Mouse (Mus musculus): ENCODE measurements around the gene Vkorc1l1.

- no peak for TF ChIP-seq POLR2A (IDR thresholded peaks at IDR 0.05; ENCODE audit: low read depth, low read length)
- TF ChIP-seq CTCF (conservative IDR thresholded peaks at IDR 0.05; ENCODE audit: insufficient read depth, insufficient read length, low read depth, low read length): no peak
Observed at GRCm38 (mm10) chr5:129980216-129980615, 38.4 kb downstream of the Vkorc1l1 start.

Measured in kidney, adult 2 months (tissue).